Mouse (Mus musculus): ENCODE results near the gene Smc3.

GRCm38 (mm10) chr19:53671432-53671831 is 71.2 kb downstream of the Smc3 start:
- TF ChIP-seq CTCF (IDR thresholded peaks at IDR 0.05; ENCODE audit: low read depth) = no peak
- no peak for TF ChIP-seq EP300 (IDR thresholded peaks at IDR 0.05; ENCODE audit: low read depth)

All from liver, postnatal 0 days (tissue).